Mouse (Mus musculus) heart, embryonic 15.5 days (tissue): Measurements from ENCODE around the gene Vwa5b1. TPM values are rescaled to one million over a fixed set of nuclear protein-coding genes. Genes with fewer than 3 reads are reported as not detected.
A peak's percentile ranks its signal among the peaks of the same experiment; 100 is the strongest.

Experiments
- ATAC-seq: fragments of 200-750 bp; cut with Nextera tagmentation; replicated peaks from 2 replicates; pipeline ENCODE4 v1.8.0; 2017; ENCODE audit warnings: low read depth, moderate TSS enrichment; ENCODE audit not compliant: insufficient number of reproducible peaks, insufficient read depth, low FRiP score
- H3K27ac ChIP-seq: fragments of 300-500 bp; sonication (generic); 2 replicates; pipeline ENCODE4 v1.5.1; 2015; ENCODE audit warnings: mild to moderate bottlenecking, inconsistent platforms
- H3K27me3 ChIP-seq: fragments of 300-500 bp; sonication (generic); 2 replicates; pipeline ENCODE4 v1.6.1; 2015; ENCODE audit warnings: inconsistent platforms
- H3K36me3 ChIP-seq: fragments of 300-500 bp; sonication (generic); 2 replicates; pipeline ENCODE4 v1.6.1; 2015; ENCODE audit warnings: mild to moderate bottlenecking, inconsistent platforms
- H3K4me1 ChIP-seq: fragments of 300-500 bp; sonication (generic); replicated peaks from 2 replicates; pipeline ENCODE4 v1.6.1; 2015; ENCODE audit warnings: inconsistent platforms
- H3K4me2 ChIP-seq: fragments of 300-500 bp; sonication (generic); 2 replicates; pipeline ENCODE4 v1.6.1; 2015; ENCODE audit warnings: inconsistent platforms, mild to moderate bottlenecking, moderate library complexity
- H3K4me3 ChIP-seq: fragments of 300-500 bp; sonication (generic); 2 replicates; pipeline ENCODE4 v1.5.1; 2015; ENCODE audit warnings: mild to moderate bottlenecking, inconsistent platforms
- H3K9ac ChIP-seq: fragments of 300-500 bp; sonication (generic); 2 replicates; pipeline ENCODE4 v1.6.1; 2015; ENCODE audit warnings: mild to moderate bottlenecking, inconsistent platforms
- H3K9me3 ChIP-seq: fragments of 300-500 bp; sonication (generic); replicated peaks from 2 replicates; pipeline ENCODE4 v1.6.1; 2016; ENCODE audit warnings: inconsistent platforms
- WGBS: fragments of 180-500 bp; shearing (Covaris S2); methylation state at CpG from one replicate; pipeline ENCODE4 v1.1.7; 2015; ENCODE audit warnings: mixed read lengths; 5-methylcytosine and 5-hydroxymethylcytosine counted together
- polyA plus RNA-seq: library from polyadenylated mRNA; unstranded; fragments of >200 nt; fragmentation: Nextera tagmentation; extraction: Ambion mirVana; gene quantifications from 2 replicates; pipeline ENCODE4 v1.2.1, GENCODE M21; 2015

Gene Vwa5b1
- polyA plus RNA-seq = not detected in 2 replicates

DNA sequence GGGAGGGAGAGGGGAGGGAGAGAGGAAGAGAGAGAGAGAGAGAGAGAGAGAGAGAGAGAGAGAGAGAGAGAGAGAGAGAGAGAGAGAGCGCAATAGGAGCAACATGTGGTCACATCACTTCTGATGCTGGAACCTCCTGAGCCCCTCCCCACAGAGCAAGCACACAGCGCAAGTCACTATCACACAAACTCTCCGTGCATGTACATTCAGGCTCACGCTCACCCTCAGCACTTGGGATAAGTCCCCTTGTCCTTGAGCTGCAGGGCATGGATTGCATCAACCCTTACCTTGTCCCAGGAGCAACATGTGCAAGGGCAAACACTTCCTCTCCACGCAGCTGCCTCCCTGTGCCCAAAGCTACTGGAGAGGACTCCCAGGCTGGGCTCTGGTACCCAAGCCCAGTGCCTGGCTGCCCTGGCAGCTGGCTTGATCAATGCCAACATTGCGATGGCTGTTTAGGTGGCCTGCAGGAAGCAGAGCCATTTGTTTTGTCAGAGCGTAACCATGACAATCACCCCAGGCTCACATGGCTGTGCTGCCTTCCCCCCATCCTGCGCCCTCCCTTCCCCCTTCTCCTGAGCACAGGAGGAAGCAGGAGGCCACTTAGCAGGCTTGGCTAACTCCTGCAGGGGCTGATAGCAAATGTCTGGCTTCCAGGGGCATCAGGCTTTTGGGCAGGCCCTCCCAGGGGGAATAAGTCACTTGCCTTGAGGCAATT, at the start of gene Vwa5b1:
Vwa5b1 (minus strand) TSS at position 457 of the 718 bp plus-strand sequence.
- ATAC-seq = 0 out of 2 replicates have a peak, but pooled peaks have one; percentile 43
- no peak within 1 kb of the TSS for H3K9ac ChIP-seq
- no peaks in the 10 kb centered on the region for H3K36me3 ChIP-seq
- no peaks in the 10 kb centered on the region; the same call in 1 of the 2 replicates for H3K4me1 ChIP-seq
- H3K9me3 ChIP-seq = no peaks in the 10 kb centered on the region
- H3K27ac ChIP-seq = no peak within 1 kb of the TSS
- no peak within 1 kb of the TSS for H3K4me3 ChIP-seq
- WGBS = 11% methylated on average over 8 of the region's 8 CpGs
- H3K27me3 ChIP-seq = peaks cover 18% of the 10 kb centered on the region
- H3K4me2 ChIP-seq = no peak within 1 kb of the TSS

DNA sequence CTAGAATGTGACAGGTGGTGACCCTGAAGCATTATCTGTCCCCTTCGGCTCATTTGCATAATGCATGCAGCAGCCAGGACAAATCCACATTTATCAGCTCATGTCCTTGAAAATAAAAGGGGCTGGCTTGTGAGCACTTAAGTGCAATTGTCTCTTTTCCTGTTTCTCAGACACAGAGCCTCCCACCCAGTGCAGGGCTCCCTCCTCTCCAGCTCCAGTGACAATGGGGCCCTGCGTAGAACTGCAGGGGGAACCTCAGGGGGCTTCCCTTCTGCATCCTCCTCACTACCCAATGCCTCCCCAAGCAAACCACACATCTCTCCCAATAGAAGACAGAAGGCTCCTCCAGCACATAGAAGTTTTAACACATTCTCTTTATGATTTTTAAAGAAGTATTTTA, 47.1 kb upstream of the Vwa5b1 start:
- Histone ChIP-seq H3K27me3 (peaks cover 34% of the 10 kb centered on the region), H3K9me3 (no peaks in the 10 kb centered on the region), H3K36me3 (no peaks in the 10 kb centered on the region), H3K9ac (no peak overlapping the region), H3K4me3 (no peak overlapping the region), H3K27ac (no peak overlapping the region), H3K4me2 (no peak overlapping the region), H3K4me1 (no peaks in the 10 kb centered on the region)
- WGBS = 63% methylated on average over 2 of the region's 2 CpGs
- ATAC-seq = no peak

DNA sequence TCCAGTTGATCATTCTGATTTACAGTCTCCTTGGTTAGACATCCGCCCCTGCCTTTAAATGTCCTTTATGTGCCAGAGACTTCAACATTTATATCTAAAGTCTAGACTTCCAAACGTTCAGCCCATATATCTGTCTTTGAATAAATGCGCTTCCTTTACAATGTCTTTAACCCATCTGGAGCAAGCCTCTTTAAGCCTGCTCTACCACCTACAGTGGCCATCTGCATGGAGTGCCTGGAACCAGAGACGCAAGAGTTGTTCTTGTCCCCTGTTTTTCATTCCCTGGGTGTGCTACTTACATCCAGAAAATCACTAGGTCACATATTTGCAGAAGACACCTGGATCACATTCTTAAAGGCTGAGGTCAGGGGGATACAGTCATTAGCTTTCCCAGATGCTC, 44.4 kb upstream of the Vwa5b1 start:
- no peak for ATAC-seq

DNA sequence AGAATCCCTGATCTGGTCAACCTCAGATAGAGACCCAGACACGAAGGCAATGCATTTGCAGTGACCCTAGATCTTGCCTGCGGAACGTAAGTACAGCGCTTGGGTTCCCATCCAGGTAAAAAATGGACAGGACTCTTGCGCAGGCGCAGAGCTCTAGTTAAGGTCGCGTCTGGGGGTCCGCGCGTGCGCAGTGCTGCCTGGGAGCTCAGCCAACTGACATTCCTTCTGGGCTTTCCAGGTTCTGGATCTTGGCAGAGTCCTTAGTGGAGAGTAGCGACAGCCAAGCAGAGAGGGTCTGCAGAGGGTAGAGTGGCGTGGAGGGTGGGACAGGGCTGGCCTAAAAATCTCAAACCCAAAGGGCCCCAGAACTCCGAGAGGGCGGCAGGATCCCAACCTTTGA, 41.9 kb upstream of the Vwa5b1 start:
- no peak overlapping the region for H3K4me3 ChIP-seq
- no peak overlapping the region for H3K4me2 ChIP-seq
- ATAC-seq = no peak
- WGBS = 20% methylated on average over 16 of the region's 16 CpGs
- H3K27ac ChIP-seq = no peak overlapping the region
- 0 out of 2 replicates have a peak, but pooled peaks cover 3% of the 10 kb centered on the region for H3K4me1 ChIP-seq
- H3K9ac ChIP-seq = no peak overlapping the region
- peaks cover 36% of the 10 kb centered on the region for H3K27me3 ChIP-seq
- H3K9me3 ChIP-seq = no peaks in the 10 kb centered on the region
- H3K36me3 ChIP-seq = no peaks in the 10 kb centered on the region

More for the DNA sequence above, 44.4 kb upstream of the Vwa5b1 start:
- no peak overlapping the region for H3K27ac ChIP-seq
- no peaks in the 10 kb centered on the region for H3K36me3 ChIP-seq
- peaks cover 39% of the 10 kb centered on the region for H3K27me3 ChIP-seq
- 59% methylated on average over 4 of the region's 4 CpGs for WGBS
- H3K4me3 ChIP-seq = no peak overlapping the region
- H3K4me1 ChIP-seq = 0 out of 2 replicates have a peak, but pooled peaks cover 3% of the 10 kb centered on the region
- H3K4me2 ChIP-seq = no peak overlapping the region
- no peaks in the 10 kb centered on the region for H3K9me3 ChIP-seq
- no peak overlapping the region for H3K9ac ChIP-seq

DNA sequence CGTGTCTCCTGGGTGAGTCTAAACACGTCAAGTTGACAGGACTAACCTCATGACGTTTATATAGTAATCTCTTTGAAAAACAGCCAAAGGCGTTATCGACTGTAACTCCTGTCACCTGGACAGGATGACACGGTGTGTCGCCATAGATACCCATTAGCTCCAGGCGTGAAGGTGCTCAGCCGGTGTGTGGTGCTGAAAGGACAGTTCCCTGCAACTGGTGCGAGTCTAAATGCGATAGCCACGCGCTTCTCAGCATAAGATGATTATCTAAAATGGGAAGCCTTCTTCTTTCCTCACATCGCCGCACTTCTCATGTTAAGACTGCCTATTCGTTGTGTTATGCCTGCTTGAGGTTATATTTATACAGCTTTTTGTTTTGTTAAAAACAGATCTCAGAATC, 40.8 kb upstream of the Vwa5b1 start:
- no peak for ATAC-seq
- Histone ChIP-seq H3K4me3 (no peak overlapping the region), H3K27ac (no peak overlapping the region), H3K9me3 (no peaks in the 10 kb centered on the region), H3K27me3 (peaks cover 36% of the 10 kb centered on the region), H3K4me1 (0 out of 2 replicates have a peak, but pooled peaks cover 3% of the 10 kb centered on the region), H3K9ac (no peak overlapping the region), H3K36me3 (no peaks in the 10 kb centered on the region), H3K4me2 (no peak overlapping the region)
- WGBS = 10% methylated on average over 16 of the region's 16 CpGs

DNA sequence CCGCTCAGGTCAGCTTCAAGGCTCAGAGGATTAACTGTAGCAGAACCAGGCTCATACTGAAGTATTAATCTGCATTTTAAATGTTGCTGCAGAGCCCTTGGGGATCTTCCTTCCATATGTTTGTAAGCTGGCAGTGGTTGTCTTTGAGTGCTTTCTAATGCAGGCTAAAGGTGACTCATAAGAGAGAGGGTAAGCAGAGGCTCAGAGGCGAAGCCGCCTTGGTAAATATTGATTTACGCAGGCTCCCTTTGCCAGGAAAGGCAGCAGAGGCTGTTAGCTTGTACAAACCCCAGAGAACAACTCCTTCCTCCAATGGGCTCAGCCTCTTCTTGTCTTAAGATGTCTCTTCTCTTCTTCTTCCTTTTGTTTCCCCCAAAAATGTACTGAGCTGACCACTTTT, 36.5 kb upstream of the Vwa5b1 start:
- Histone ChIP-seq H3K27me3 (peaks cover 16% of the 10 kb centered on the region), H3K9ac (no peak overlapping the region), H3K4me1 (no peaks in the 10 kb centered on the region), H3K4me3 (no peak overlapping the region), H3K27ac (no peak overlapping the region), H3K4me2 (no peak overlapping the region), H3K36me3 (no peaks in the 10 kb centered on the region), H3K9me3 (no peaks in the 10 kb centered on the region)
- 63% methylated on average over 4 of the region's 4 CpGs for WGBS
- no peak for ATAC-seq

DNA sequence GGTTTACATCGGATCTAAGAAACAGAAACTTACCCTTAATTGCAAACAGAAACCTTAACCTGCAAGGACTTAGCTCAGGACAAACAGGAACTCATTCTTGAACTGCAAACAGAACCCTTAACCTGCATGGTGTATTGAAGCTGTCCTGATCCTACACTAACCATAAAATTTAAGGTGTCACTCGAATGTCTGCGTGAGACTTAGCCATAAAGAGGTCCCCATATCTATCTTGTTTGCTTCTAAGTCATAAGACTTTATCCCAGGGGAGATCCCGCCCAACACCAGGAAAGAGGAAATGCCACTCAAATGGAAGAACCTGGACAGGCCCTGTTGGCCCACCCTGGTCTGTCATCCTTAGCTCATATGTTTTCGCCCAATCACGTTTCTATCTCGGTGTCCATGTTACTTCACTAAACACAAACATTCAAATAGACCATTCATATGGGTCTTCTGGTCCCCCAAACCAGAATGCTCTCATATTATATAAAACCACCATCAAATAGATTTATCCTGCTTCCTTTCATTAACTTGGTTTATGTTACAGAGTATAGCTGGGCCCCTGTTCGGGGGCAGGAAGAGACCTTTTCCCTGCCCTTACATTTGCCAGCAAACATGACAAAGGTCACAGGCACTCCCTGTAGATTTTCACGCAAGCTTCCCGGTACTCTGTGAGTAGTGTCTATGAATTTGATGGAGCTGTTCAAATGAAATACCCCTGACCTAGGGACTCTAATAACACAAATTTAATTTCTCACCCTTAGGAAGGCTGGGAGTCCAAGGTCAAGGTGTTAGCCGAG, 34.6 kb upstream of the Vwa5b1 start:
- no peak overlapping the region for H3K4me3 ChIP-seq
- H3K36me3 ChIP-seq = no peaks in the 10 kb centered on the region
- no peaks in the 10 kb centered on the region for H3K4me1 ChIP-seq
- H3K27me3 ChIP-seq = peaks cover 15% of the 10 kb centered on the region; the same call in 1 of the 2 replicates
- H3K9me3 ChIP-seq = no peaks in the 10 kb centered on the region
- no peak overlapping the region for H3K4me2 ChIP-seq
- WGBS = 72% methylated on average over 11 of the region's 11 CpGs
- ATAC-seq = no peak
- H3K27ac ChIP-seq = no peak overlapping the region
- no peak overlapping the region for H3K9ac ChIP-seq

DNA sequence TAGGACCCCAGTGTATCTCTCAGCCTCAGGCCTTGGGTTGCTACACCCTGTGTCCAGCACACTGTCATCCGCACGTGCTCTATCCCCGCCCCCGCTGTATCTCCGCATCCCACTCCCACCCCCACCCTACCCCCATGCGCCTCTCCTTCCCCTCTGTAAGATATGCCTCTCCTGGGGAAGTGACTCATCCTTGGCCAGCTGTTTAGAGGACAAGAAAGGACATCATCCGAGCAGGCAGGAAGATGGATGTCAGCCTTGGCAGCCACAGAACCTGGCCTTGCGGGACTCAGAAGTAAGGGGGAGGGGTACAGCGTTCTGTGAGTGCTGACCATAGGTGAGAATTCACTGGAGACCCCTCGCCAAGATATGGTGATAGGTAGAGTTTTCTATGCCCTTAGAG, 30.8 kb upstream of the Vwa5b1 start:
- Histone ChIP-seq H3K9ac (no peak overlapping the region), H3K27ac (no peak overlapping the region), H3K4me1 (no peaks in the 10 kb centered on the region), H3K4me3 (no peak overlapping the region), H3K9me3 (no peaks in the 10 kb centered on the region), H3K27me3 (peaks cover 14% of the 10 kb centered on the region; the same call in 1 of the 2 replicates), H3K36me3 (no peaks in the 10 kb centered on the region), H3K4me2 (no peak overlapping the region)
- no peak for ATAC-seq
- WGBS = 45% methylated on average over 10 of the region's 10 CpGs

DNA sequence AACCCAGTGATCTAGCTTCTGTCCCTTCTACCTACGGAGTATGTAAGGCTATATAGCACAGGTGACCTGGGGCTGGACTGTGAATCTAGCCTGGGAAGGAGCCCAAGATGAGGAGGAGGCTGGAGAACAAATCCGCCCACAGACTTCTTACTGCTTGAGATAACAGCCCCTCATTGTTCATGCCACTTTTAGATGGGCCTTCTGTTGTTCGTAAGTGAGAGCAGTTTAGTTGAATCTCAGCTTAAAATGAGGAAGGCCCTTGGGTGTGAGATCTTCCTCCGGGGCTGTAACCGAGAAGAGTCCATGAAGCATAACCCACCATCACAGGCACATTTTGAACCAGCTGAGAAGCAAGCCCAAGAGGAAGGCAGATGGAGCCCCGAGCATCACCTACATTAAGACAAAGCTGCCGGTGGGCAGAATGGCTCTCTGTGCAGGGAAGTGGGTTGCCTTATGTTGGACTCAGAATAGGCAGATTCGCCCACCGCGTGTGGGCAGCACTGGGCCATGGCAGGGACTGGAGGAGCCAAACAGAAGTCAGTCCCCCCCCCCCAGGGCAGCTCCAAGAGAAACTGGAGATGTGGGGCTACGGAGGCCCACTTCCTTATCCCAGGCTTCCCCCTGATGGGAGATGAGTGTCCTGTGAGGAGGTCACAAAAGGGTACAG, 24.4 kb upstream of the Vwa5b1 start:
- WGBS = 75% methylated on average over 11 of the region's 11 CpGs
- H3K4me3 ChIP-seq = no peak overlapping the region

DNA sequence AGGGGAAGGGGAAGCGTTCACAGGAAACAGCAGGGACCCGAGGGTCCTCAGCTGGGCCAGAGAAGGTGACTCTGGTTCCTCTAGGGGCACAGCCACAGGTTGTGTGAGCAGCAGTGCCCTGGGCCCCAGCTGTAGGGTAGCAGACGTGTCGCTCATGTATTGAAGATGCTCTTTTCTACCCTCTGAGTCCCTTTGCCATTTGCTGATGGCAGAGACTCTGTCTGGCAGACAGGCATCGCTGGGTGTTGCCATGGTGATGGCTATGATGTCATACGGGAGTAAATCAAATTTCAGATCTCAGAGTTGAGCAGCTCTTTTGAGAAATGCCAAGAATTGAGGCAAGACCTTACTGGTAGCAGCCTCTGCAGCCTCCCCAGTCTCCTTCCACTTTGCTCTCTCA, 17.4 kb upstream of the Vwa5b1 start:
- H3K4me2 ChIP-seq = no peak overlapping the region
- no peaks in the 10 kb centered on the region for H3K9me3 ChIP-seq
- no peaks in the 10 kb centered on the region for H3K27me3 ChIP-seq
- H3K9ac ChIP-seq = no peak overlapping the region
- 48% methylated on average over 6 of the region's 6 CpGs for WGBS
- H3K4me3 ChIP-seq = no peak overlapping the region
- H3K27ac ChIP-seq = no peak overlapping the region
- no peaks in the 10 kb centered on the region for H3K36me3 ChIP-seq
- H3K4me1 ChIP-seq = no peaks in the 10 kb centered on the region
- no peak for ATAC-seq

More for the DNA sequence above, 24.4 kb upstream of the Vwa5b1 start:
- Histone ChIP-seq H3K9ac (no peak overlapping the region), H3K4me1 (no peaks in the 10 kb centered on the region), H3K36me3 (no peaks in the 10 kb centered on the region), H3K27ac (no peak overlapping the region), H3K9me3 (no peaks in the 10 kb centered on the region), H3K4me2 (no peak overlapping the region), H3K27me3 (0 out of 2 replicates have a peak, but pooled peaks cover 4% of the 10 kb centered on the region)
- ATAC-seq = no peak

DNA sequence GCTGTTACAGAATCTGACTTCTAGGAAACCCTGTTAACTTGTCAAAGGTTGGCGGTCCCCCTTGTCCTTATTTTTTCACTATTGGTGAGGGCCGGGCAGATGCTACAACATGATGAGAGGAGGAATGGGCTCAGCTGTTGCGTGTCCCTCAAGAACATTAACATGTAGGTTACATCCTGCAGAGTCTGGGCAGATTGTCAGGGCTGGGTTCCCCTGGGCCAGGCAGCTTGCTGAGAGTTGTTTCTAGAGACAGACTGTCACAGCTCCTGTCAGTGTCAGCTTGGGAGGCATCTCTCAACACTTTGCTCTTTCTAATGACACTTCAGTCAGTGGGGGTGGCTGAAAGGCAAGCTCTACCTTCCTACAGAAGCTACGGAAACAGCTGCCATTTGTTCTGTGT, 16.2 kb upstream of the Vwa5b1 start:
- no peak overlapping the region for H3K9ac ChIP-seq
- 72% methylated on average over 4 of the region's 4 CpGs for WGBS
- no peak overlapping the region for H3K4me2 ChIP-seq
- no peak overlapping the region for H3K4me3 ChIP-seq
- no peaks in the 10 kb centered on the region for H3K4me1 ChIP-seq
- H3K36me3 ChIP-seq = no peaks in the 10 kb centered on the region
- no peak overlapping the region for H3K27ac ChIP-seq
- no peaks in the 10 kb centered on the region for H3K9me3 ChIP-seq
- H3K27me3 ChIP-seq = no peaks in the 10 kb centered on the region
- ATAC-seq = no peak
